Mouse (Mus musculus): ENCODE results near the gene Dync2li1. TPM values are rescaled to one million over a fixed set of nuclear protein-coding genes. Genes with fewer than 3 reads are reported as not detected.
A peak's percentile ranks its signal among the peaks of the same experiment; 100 is the strongest.

The Dync2li1 gene
- polyA plus RNA-seq (2014; fragmentation: Nextera tagmentation; extraction: Ambion mirVana) = 29.6 and 31.1 TPM in 2 replicates

DNA sequence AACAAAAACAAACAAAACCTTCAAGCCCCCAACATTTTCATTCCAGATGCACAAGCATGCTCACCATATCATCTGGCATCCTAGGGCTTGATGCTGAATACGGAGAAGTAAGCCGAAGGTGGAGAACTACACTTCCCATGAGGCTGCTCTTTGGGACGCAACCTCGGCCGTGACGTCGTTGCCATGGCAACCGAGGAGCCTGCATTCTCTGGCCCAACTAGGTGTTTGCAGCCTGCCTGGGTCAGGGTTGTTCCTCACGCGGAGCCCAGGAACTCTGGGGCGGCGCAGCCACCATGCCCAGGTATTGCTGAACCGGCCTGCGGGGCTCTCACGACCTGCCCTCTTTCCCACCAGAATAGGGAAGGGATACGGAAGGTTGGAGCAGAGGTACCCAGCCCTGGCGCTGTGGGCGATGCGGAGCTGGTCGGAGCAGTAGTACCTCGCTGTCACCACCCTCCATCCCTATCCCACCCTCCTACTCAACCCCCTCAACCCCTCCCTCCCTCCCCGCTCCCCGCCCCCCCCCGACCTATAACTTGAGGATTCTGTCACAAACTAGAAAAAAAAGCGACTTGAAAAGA lies at the start of gene Dync2li1:
TSS of gene Dync2li1 (plus strand) at position 221 of the 581 bp plus-strand sequence.
- peak within 1 kb of the TSS; percentile 40; the same call in 1 of the 2 replicates for H3K27ac ChIP-seq (ENCODE audit: low read depth)
- under 1% methylated on average over 23 of the region's 25 CpGs for WGBS
- peak within 1 kb of the TSS; percentile 61 for H3K4me3 ChIP-seq (ENCODE audit: low read depth, low read length)

DNA sequence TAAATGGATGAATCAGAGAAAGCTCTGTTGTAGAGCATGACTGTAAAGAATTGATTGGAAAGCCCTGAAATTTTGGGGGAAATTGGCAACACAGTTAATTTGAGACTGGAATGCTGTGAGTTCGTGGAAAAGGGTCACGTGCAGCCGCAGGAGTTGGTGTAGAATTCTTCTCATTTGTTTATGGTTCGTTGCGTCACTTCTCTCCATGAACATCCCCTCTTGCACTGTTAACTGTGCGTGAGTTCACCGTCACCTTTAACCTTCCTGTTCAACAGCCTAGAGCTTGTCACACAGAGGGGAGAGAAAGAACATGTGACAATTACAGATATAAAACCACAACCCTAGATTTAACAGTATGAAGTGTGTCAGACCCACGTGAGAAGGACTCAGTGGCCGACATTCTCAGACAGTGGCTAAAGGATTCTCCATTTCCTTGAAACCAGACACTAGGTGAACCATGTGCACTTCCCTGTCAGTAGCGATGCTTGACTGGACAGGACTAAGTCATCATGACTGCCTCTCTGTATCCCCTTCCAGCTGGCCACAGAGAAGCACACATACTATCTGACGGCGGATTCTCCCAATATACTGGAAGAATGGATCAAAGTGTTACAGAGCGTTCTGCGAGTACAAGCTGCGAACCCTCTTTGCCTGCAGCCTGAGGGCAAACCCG lies 49.5 kb upstream of the Dync2li1 start:
- Histone ChIP-seq H3K36me3 (ENCODE audit: control insufficient read depth, insufficient read depth, low read length) (peaks cover 38% of the 10 kb centered on the region), H3K4me3 (ENCODE audit: low read depth, low read length) (no peak overlapping the region), H3K9me3 (ENCODE audit: control insufficient read depth, low read length) (no peaks in the 10 kb centered on the region), H3K9ac (ENCODE audit: low read length) (no peak overlapping the region), H3K27ac (ENCODE audit: low read depth) (no peak overlapping the region), H3K27me3 (replicated peaks; ENCODE audit: control insufficient read depth, insufficient read depth, low read length) (no peaks in the 10 kb centered on the region), H3K4me1 (replicated peaks; ENCODE audit: control insufficient read depth, insufficient read depth, low read length) (no peaks in the 10 kb centered on the region; the same call in 1 of the 2 replicates), H3K4me2 (ENCODE audit: low read length) (no peak overlapping the region)
- no peak for DNase-seq (ENCODE audit: low spot score)
- no peak for ATAC-seq (replicated peaks; ENCODE audit: low FRiP score, low TSS enrichment, low read depth)
- 70% methylated on average over 16 of the region's 16 CpGs for whole genome bisulfite sequencing

More for the DNA sequence above, at the start of gene Dync2li1:
- Histone ChIP-seq H3K27me3 (replicated peaks; ENCODE audit: control insufficient read depth, insufficient read depth, low read length) (no peaks in the 10 kb centered on the region), H3K9me3 (ENCODE audit: control insufficient read depth, low read length) (0 out of 2 replicates have a peak, but pooled peaks cover 2% of the 10 kb centered on the region), H3K9ac (ENCODE audit: low read length) (peak within 1 kb of the TSS; percentile 47), H3K4me2 (ENCODE audit: low read length) (peak within 1 kb of the TSS; percentile 58), H3K36me3 (ENCODE audit: control insufficient read depth, insufficient read depth, low read length) (no peaks in the 10 kb centered on the region), H3K4me1 (replicated peaks; ENCODE audit: control insufficient read depth, insufficient read depth, low read length) (peaks cover 6% of the 10 kb centered on the region; the same call in 1 of the 2 replicates)
- DNase-seq (ENCODE audit: low spot score) (peak; percentile 95), ATAC-seq (replicated peaks; ENCODE audit: low FRiP score, low TSS enrichment, low read depth) (peak; percentile 96)

DNA sequence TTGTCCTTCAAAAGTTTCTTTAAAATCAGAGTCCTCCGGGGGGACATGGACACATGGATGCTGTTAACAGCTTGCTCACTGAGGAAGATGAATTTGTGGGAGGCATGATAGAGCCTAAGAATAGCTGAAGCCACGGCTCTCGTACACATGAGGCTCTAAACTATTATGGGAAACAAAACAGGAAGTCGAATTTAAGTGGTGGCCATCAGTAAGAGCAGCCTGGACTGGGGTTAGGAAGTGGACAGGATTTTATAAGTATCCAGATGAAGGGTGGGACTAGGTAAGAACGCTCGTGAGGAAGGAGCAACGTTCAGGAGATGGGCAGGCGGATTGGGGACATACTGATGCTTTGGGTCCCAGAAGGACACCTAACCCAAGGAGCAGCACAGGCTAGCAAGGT lies 47.0 kb upstream of the Dync2li1 start:
- H3K4me3 ChIP-seq (ENCODE audit: low read depth, low read length) = no peak overlapping the region
- H3K27ac ChIP-seq (ENCODE audit: low read depth) = no peak overlapping the region
- H3K36me3 ChIP-seq (ENCODE audit: control insufficient read depth, insufficient read depth, low read length) = peaks cover 38% of the 10 kb centered on the region
- H3K27me3 ChIP-seq (replicated peaks; ENCODE audit: control insufficient read depth, insufficient read depth, low read length) = no peaks in the 10 kb centered on the region
- no peak overlapping the region for H3K9ac ChIP-seq (ENCODE audit: low read length)
- 68% methylated on average over 8 of the region's 8 CpGs for WGBS
- H3K4me1 ChIP-seq (replicated peaks; ENCODE audit: control insufficient read depth, insufficient read depth, low read length) = no peaks in the 10 kb centered on the region; the same call in 1 of the 2 replicates
- no peak overlapping the region for H3K4me2 ChIP-seq (ENCODE audit: low read length)
- H3K9me3 ChIP-seq (ENCODE audit: control insufficient read depth, low read length) = no peaks in the 10 kb centered on the region
- DNase-seq (ENCODE audit: low spot score) (peak; percentile 42), ATAC-seq (replicated peaks; ENCODE audit: low FRiP score, low TSS enrichment, low read depth) (no peak)

DNA sequence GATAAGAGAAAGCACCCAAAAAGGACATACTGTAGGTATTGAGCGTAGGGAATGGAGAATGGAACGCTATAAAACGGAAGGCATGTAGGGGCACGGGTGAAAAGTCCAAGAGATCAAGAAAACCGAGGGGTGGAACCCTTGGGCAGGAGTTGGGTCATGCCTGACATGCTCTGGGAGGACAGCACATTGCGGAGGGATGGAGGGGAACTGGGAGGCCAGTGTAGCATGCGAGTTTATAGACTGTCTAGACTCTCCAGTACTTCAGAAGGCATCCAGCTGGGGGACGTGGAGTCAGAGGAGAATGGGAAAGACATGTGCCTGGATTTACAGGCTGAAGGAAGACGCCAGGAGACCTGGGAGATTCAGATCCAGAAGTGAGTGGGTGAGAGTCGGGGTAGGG lies 46.5 kb upstream of the Dync2li1 start:
- H3K4me1 ChIP-seq (replicated peaks; ENCODE audit: control insufficient read depth, insufficient read depth, low read length) = no peaks in the 10 kb centered on the region; the same call in 1 of the 2 replicates
- ATAC-seq (replicated peaks; ENCODE audit: low FRiP score, low TSS enrichment, low read depth) (no peak), DNase-seq (ENCODE audit: low spot score) (peak; percentile 16)
- WGBS = 85% methylated on average over 10 of the region's 10 CpGs
- H3K36me3 ChIP-seq (ENCODE audit: control insufficient read depth, insufficient read depth, low read length) = peaks cover 38% of the 10 kb centered on the region
- H3K9ac ChIP-seq (ENCODE audit: low read length) = no peak overlapping the region
- no peak overlapping the region for H3K4me2 ChIP-seq (ENCODE audit: low read length)
- H3K9me3 ChIP-seq (ENCODE audit: control insufficient read depth, low read length) = no peaks in the 10 kb centered on the region
- H3K27ac ChIP-seq (ENCODE audit: low read depth) = no peak overlapping the region
- no peaks in the 10 kb centered on the region for H3K27me3 ChIP-seq (replicated peaks; ENCODE audit: control insufficient read depth, insufficient read depth, low read length)
- no peak overlapping the region for H3K4me3 ChIP-seq (ENCODE audit: low read depth, low read length)

DNA sequence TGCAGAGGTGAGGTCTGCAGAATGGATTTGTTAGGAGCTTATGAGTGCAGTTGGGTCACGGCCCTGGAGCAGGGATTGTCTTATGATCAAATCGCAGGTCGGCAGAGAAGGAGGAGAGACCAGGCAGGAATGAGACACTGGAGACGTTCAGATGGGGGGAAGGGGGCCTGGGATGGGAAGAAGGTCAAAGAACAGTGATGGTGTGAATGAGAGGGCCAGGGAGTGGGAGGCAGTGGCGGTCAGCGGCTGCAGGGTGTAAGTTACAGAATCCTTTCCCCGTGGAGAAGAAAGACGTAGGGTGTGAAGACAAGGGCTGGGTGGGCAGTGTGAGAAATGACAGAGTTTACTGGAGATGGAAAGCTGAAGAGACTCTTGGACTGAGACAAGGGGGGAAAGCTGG lies 45.5 kb upstream of the Dync2li1 start:
- Histone ChIP-seq H3K4me3 (ENCODE audit: low read depth, low read length) (no peak overlapping the region), H3K27ac (ENCODE audit: low read depth) (no peak overlapping the region), H3K9ac (ENCODE audit: low read length) (no peak overlapping the region), H3K27me3 (replicated peaks; ENCODE audit: control insufficient read depth, insufficient read depth, low read length) (no peaks in the 10 kb centered on the region), H3K36me3 (ENCODE audit: control insufficient read depth, insufficient read depth, low read length) (peaks cover 29% of the 10 kb centered on the region), H3K4me2 (ENCODE audit: low read length) (no peak overlapping the region), H3K9me3 (ENCODE audit: control insufficient read depth, low read length) (no peaks in the 10 kb centered on the region), H3K4me1 (replicated peaks; ENCODE audit: control insufficient read depth, insufficient read depth, low read length) (no peaks in the 10 kb centered on the region; the same call in 1 of the 2 replicates)
- DNase-seq (ENCODE audit: low spot score) = no peak
- ATAC-seq (replicated peaks; ENCODE audit: low FRiP score, low TSS enrichment, low read depth) = no peak
- 50% methylated on average over 8 of the region's 8 CpGs for WGBS

DNA sequence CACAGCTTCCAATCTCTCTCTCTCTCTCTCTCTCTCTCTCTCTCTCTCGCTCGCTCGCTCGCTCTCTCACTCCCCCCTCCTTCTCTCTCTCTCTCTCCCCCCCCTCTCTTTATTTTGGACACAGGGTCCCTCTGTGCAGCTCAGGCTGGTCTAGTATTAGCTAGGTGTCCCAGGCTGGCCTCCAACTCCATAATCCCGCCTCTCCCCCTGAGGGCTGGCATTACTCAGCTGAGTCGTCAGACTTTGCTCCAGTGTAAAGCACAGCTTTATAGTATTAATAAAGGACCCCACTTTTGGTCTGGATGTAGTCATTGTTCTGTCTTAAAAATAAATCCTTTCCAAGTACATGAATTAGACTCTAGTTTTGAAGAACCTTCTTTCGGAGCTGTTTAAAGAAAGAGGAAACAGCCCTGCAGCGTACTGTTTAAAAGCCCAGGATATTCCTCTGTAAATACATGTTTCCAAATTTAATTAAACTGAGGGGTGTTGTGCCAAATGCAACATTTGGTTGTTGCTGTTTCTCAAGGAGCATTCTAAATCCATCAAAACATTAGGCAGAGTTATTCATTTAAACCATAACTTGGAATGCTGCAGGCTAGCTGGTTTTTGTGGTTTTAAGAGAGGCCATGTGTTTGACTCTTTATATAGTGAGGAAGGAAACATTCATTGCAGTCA lies 44.4 kb upstream of the Dync2li1 start:
- no peak overlapping the region for H3K27ac ChIP-seq (ENCODE audit: low read depth)
- H3K4me1 ChIP-seq (replicated peaks; ENCODE audit: control insufficient read depth, insufficient read depth, low read length) = no peaks in the 10 kb centered on the region; the same call in 1 of the 2 replicates
- 69% methylated on average over 8 of the region's 8 CpGs for WGBS
- ATAC-seq (replicated peaks; ENCODE audit: low FRiP score, low TSS enrichment, low read depth) (no peak), DNase-seq (ENCODE audit: low spot score) (no peak)
- H3K4me2 ChIP-seq (ENCODE audit: low read length) = no peak overlapping the region
- H3K4me3 ChIP-seq (ENCODE audit: low read depth, low read length) = no peak overlapping the region
- H3K9me3 ChIP-seq (ENCODE audit: control insufficient read depth, low read length) = no peaks in the 10 kb centered on the region
- no peaks in the 10 kb centered on the region for H3K27me3 ChIP-seq (replicated peaks; ENCODE audit: control insufficient read depth, insufficient read depth, low read length)
- H3K9ac ChIP-seq (ENCODE audit: low read length) = no peak overlapping the region
- peaks cover 23% of the 10 kb centered on the region for H3K36me3 ChIP-seq (ENCODE audit: control insufficient read depth, insufficient read depth, low read length)

DNA sequence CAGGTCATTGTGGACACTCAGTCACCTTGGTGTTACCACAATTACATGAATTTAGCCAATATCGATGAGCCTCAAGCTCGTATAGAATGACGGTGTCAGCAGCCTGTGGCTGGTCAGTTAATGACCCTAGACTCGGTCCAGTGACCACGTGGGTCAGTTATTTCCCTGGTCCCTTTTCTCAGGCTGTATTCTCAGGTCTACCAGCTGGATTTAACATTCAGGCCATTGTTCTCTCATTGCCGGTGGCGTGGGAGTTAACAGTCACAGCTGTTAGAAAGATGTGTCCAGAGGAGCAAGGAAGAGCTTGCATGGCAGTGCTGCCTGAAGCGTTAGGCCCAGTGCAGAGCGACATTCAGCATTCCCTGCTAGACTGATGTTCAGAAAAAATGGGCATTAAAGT lies 42.2 kb upstream of the Dync2li1 start:
- Histone ChIP-seq H3K36me3 (ENCODE audit: control insufficient read depth, insufficient read depth, low read length) (peaks cover 8% of the 10 kb centered on the region), H3K9me3 (ENCODE audit: control insufficient read depth, low read length) (no peaks in the 10 kb centered on the region), H3K4me2 (ENCODE audit: low read length) (no peak overlapping the region), H3K27ac (ENCODE audit: low read depth) (no peak overlapping the region), H3K4me3 (ENCODE audit: low read depth, low read length) (no peak overlapping the region), H3K4me1 (replicated peaks; ENCODE audit: control insufficient read depth, insufficient read depth, low read length) (no peaks in the 10 kb centered on the region; the same call in 1 of the 2 replicates), H3K9ac (ENCODE audit: low read length) (no peak overlapping the region), H3K27me3 (replicated peaks; ENCODE audit: control insufficient read depth, insufficient read depth, low read length) (no peaks in the 10 kb centered on the region)
- WGBS = 80% methylated on average over 9 of the region's 9 CpGs
- DNase-seq (ENCODE audit: low spot score) (peak; percentile 35), ATAC-seq (replicated peaks; ENCODE audit: low FRiP score, low TSS enrichment, low read depth) (no peak)

DNA sequence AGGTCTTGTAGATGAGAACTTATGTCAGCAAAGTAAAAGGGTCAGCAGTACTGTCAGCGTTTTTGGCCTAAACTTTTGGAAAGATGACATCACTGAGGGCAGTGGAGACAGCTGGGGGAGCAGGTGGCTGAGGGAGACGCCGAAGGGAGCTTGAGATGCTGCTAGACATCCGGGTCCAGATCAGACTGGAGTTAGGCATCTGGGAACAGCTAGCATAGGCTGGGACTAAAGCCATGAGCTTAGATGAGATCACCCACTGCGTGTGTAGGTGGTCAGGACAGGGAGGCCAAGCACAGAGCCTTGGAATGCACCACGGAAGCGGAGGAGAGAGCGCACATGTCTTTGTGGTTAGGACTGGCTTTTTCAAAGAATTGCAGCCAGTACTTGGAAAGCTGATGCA lies 41.2 kb upstream of the Dync2li1 start:
- peak; percentile 49 for DNase-seq (ENCODE audit: low spot score)
- no peak for ATAC-seq (replicated peaks; ENCODE audit: low FRiP score, low TSS enrichment, low read depth)
- no peak overlapping the region for H3K4me2 ChIP-seq (ENCODE audit: low read length)
- H3K27ac ChIP-seq (ENCODE audit: low read depth) = no peak overlapping the region
- no peaks in the 10 kb centered on the region for H3K27me3 ChIP-seq (replicated peaks; ENCODE audit: control insufficient read depth, insufficient read depth, low read length)
- H3K4me3 ChIP-seq (ENCODE audit: low read depth, low read length) = no peak overlapping the region
- WGBS = 69% methylated on average over 8 of the region's 8 CpGs
- H3K4me1 ChIP-seq (replicated peaks; ENCODE audit: control insufficient read depth, insufficient read depth, low read length) = no peaks in the 10 kb centered on the region; the same call in 1 of the 2 replicates
- H3K9me3 ChIP-seq (ENCODE audit: control insufficient read depth, low read length) = no peaks in the 10 kb centered on the region
- H3K9ac ChIP-seq (ENCODE audit: low read length) = no peak overlapping the region
- H3K36me3 ChIP-seq (ENCODE audit: control insufficient read depth, insufficient read depth, low read length) = peaks cover 17% of the 10 kb centered on the region

Data from intestine, embryonic 14.5 days (tissue).